Mouse (Mus musculus) heart, postnatal 0 days (tissue): ENCODE data around the gene Socs3.

Experiments used
- CTCF ChIP-seq: IDR thresholded peaks from 2 replicates; pipeline ENCODE4 v1.5.1; 2016; ENCODE audit warnings: antibody characterized with exemption, control low read depth, low read depth
- EP300 ChIP-seq: IDR thresholded peaks from 2 replicates; pipeline ENCODE4 v1.6.1; 2016; ENCODE audit warnings: antibody characterized with exemption, low read depth

DNA sequence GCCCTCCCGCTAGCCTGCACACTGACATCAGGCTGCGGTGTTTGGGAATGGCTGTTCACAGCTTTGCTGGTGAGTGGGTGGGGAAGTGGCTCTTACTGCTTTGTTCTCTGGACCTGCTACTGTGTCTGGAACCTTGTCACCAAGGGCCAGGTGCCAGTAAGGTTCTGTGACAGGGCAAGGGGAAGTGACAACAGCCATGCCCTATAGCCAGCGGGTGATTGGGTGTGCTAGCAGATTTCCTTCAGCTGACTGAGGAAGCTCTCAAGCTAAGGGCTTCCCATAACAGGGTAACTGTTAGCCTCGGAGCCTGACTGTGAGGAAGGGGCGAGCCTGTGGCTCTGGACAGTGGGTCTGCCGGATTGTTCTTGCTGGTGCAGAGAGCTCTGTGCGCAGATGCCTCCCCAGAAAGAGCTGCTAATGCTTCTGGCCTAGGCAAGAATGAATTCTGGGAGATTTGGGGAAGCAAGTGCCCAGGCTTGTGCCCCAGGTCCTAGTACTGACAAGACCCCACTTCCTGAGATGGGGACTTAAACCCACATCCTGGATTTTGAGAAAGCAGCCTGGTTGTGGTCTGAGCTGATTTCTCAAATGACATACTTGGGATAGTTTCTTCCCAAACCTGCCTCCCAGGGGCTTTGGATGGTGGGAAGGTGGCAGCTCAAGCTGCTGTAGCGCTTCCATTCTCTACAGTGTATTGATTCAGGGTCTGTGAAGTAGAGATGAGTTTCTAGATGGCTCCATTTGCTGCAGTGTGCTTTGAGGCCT is 45.7 kb upstream of the Socs3 start:
- TF ChIP-seq EP300: no peak
- TF ChIP-seq CTCF: no peak
